Mouse (Mus musculus) induced T-regulatory cell, adult 2 months (primary cell): ENCODE measurements around the gene Ccdc186.
A peak's percentile ranks its signal among the peaks of the same experiment; 100 is the strongest.
"Not testable (repeated sequence)": the region's sequence is repeated elsewhere in the genome, so short reads cannot be mapped to it uniquely, and the experiment has no call there.

ENCODE experiments used
- DNase-seq: peaks from one replicate; pipeline ENCODE4 v3.0.0-alpha.2; 2012; ENCODE audit warnings: low read depth

Ccdc186 gene

DNA sequence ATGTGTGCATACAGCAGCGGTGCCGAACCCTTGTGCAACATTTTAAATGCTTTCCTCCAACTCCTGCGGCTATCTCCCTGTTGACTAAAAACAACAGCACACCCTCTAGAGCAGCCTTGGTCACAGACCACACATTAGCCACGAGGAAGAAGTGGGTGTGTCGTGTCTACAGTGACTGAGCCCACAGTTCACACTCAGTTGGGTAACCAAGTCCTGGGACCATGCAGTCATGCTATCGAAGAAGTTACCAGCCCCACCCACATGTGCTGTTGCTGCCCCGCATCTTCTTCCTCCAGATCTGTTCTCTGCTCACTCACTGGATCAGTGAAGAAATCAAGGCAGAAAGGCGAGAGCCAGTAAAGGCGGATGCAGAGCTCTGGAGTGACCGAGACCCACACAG is 65.6 kb downstream of the Ccdc186 start:
- peak; percentile 42 for DNase-seq

DNA sequence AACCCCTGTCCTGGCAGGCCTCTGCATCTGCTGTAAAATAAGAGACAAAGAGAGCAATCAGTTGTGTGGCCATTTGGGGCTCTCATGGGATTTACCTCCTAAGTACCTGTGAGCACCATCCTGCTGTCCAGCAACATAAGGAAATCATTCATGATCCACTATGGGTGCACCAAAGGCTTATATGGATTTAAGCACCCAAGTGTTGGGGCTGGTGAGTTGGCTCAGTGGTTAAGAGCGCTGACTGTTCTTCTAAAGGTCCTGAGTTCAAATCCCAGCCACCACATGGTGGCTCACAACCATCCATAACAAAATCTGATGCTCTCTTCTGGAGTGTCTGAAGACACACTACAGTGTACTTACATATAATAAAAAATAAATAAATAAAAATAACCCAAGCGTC is 67.5 kb downstream of the Ccdc186 start:
- not testable (repeated sequence) for DNase-seq

DNA sequence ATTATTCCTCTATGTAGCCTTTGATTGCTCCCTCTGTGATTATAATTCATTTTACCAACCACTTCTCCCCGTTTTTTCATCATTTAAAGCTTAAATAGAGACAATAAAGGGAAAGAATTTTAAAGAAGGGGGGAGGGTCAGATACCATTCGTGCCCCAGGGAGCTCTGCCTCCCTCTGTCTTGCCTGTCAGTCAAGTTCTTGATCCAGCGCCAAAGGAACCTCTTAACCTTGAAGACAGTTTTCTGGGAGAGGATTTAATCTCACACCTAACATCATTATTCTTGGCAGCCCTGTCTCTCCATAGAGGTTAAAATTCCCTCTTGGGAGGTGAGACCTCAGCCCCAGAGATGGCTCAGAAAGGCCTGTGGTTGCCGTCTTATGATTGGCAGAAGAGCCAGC is 71.3 kb downstream of the Ccdc186 start:
- DNase-seq: no peak

DNA sequence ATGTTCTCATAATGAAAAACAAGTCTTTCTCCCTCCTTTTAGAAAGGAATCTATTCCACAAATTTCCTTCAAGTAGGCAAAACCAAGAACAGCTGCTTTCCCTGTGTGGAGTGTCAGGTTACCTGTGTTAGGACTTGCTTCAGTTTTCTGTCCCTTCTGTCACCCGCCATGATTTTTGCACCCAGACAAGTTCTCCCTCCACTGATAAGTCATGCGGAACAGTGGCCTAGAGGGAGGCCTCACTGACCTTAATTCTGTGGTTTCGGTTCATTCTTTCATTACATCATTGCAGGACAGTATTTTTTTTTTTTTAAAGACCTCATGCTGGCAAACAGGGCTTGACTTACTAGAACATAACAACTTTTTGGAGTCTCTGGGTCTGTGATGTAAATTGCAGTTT is 72.6 kb downstream of the Ccdc186 start:
- no peak for DNase-seq

DNA sequence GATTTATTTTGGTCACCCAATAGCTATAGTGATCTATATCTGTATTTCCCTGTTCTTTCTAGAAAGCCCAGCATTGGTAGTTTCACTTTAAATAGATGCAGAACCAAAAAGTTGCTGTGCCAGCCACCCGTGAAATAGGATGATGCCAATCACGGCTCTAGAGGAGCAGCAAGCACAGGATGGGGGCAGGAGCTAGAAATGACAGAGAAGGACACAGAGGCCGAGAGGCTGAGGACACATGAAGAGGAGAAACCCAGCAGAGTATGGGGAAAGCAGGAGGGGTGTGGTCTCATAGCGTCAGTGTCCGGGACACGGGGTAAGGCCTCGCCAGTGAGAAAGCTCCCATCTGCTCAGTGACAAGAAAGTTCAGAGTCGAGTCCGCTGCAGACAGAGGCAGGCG is 74.1 kb downstream of the Ccdc186 start:
- DNase-seq: no peak

DNA sequence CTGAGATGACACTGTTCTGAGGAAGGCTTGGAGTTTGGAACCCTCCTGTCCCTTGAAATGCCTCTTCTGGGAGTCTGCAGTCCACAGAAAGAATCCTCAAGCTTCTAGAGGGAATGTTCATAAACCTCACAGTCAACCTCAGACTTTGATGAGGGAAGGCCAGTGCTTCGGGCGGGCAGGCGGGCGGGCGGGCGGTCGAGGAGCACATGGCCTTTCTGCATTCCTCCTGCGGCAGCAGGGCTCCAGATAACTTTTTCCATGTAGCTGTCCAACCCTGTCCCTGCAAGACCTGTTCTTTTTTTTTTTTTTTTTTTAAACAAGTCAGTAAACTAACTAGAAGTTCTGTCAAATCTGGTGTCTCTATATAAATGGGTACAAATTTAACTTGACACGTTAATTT is 75.4 kb downstream of the Ccdc186 start:
- DNase-seq: no peak

DNA sequence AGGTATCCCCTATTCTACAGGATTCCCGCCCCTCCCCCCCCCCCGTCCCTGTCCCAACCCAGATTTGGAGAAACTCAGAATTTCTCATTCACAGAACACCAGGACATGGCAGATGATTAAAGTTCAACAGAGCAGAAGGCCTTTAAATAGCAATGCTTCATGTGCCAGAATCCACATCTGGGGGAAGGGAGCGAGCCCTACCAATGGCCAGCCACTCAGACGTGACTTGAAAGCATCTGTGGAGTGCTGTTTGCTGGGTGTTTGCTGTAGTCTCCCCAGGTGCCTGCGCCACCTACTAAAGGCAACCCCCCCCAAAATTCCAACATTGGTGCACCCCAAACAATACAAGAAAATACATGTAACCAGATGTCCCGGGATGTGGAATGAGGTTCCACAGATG is 76.5 kb downstream of the Ccdc186 start:
- no peak for DNase-seq

DNA sequence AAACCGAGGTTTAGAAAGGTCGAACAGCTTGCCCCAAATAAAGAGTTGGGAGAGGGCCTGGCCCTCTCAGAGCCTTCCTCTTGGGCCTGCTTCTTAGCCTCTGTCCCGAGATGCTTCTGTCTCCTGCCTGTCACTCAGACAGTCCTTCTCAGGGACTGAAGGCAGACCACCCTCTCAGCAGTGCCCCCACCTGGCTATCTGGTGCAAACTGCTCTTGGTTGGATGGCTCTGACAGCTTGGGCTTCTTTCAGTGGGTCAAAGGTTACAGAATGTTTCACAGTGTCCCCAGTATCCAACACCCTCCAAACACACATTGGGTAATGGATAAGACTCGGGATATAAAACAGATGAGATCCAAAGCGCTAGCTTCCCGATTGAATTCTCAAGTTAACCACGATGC is 76.9 kb downstream of the Ccdc186 start:
- DNase-seq: no peak
